Mouse (Mus musculus) mouse trophoblast stem cell (cell line): ENCODE measurements around the gene Lyg1.

Source experiments
- in situ Hi-C, 2 experiments: fragments of 300-500 bp; cut with MseI, MboI; formaldehyde crosslinking; loops; 2 replicates in 1 of 2; 3 replicates in 1 of 2; pipeline ENCODE4 v1.15.1; 2025

Gene Lyg1

DNA sequence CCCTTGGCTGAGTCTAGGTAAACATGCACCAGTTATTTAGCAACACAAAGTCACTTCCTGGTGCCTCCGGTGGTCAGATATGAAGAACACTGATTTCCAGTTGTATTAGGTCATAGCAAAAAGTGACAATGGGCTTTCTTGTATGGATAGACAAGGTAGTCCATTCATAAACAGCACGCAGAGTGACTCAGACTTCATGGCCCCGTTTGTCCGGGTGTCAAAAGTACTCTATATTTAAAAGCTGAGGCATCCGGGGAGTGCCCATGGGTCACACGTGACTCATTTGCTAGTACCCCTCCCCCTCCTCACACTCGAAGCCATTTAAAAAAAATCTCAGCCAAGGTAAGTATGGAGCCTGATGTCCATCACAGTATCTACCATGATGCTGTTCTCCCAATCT is 2.8 kb downstream of the Lyg1 start:
- in situ Hi-C loops, result no loop called here

DNA sequence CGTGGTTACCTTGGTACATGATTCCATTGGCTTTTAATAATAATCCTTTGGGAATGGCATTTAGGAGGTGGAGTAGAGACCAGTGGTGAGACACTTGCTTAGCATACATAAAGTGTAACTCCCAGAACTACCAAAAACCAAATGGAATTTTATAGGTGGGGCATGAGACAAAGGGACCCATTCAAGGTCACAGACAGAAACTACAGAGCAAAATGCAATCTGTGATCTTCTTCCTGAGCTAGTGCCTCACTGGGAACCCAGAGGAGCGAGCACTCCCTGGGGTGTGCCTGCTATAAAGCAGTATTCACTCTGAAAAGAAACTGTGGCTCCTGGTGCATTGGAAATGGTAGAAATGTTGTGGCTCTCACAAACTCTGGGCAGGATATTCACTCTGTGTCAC is 8.7 kb downstream of the Lyg1 start:
- in situ Hi-C loops, result no loop called here

GRCm38 (mm10) chr1:37931806-37932205 is 25.8 kb downstream of the Lyg1 start:
- in situ Hi-C loops, result loop anchor here in 1 of 2 experiments (10.0 kb wide), 1 partner anchor 53 kb away; no protein-coding TSS in a partner anchor

- in situ Hi-C loops, result no loop called here
Measured at GRCm38 (mm10) chr1:37925971-37926370, 31.6 kb downstream of the Lyg1 start.

DNA sequence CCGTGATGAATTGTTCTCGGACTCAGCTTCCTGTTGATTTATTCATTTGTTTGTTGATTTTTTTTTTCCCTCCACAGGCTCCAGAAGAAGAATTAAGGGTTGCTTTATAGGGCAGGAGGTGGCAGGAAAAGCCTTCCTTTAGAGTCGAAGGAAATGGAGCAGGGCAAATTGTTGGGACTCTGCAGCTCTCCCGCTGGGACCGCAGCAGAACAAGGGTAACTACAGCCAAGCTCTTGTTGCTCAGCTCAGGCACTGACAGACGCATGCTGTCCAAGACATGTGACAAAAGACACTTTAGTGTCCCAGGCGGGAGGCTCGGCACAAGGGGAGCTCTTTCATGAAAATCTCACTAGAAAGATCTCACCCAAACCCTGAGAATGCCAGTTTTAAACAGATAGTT is 35.0 kb downstream of the Lyg1 start:
- in situ Hi-C loops, result no loop called here

DNA sequence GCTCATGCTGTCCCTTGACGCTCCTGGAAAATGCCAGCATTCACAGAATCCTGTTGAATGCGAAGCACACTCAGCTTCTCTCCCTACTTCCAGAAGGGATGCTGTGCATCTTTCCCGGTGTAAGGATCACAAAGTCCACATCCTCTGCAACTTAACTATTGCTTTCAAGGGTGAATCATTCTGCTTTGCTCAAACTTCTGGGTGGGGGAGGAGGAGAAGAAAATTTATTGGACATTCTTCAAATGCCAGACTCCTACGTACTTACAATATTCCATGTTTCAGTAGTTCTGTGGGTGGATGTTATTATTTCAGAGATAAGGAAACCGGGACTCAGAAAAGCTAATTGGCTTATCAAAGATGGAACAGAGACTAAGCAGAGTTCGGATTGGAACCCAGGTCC is 39.5 kb downstream of the Lyg1 start:
- in situ Hi-C loops, result no loop called here

DNA sequence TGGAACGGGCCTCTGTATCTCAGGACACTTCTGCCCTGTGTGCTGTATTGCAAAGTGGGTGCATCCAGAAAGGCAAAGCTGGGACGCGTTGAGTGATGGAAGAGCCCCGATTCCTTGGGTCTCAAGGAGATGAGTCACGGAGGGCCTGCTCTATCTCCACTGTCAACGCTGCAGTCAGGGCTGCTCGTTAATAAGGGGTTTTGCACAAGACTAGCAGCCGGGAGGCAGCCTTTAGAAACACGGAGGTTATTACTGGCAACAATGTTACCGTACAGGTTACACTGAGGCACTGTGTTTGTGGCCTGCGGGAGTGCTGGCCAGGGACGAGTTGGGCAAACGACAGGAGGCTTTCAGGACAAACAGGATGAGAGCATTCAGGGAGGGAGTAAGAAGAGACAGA is 39.9 kb downstream of the Lyg1 start:
- in situ Hi-C loops, result no loop called here

DNA sequence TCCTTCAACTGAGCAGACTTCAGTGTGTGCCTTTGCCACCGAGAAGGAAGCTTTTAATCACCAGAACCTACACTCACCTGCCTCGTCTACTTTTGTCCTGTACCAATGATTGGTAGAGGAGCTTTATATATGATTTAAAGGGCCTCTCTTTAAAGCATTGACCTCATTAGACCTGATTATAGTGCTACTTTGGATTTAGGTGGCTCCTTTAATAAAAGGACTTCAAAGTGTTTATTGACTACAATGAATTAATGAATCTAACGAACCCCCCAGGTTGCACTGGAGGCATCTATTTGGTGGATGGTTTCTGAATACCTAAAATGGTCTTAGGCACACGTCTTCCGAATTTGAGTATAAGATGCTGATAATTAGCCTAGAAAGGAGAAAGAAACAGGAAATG is 41.2 kb downstream of the Lyg1 start, which contains the start of gene Lyg2:
Gene Lyg2, minus strand, starts transcription at position 101 of the 400 bp plus-strand sequence.
- in situ Hi-C loops, result no loop called here

DNA sequence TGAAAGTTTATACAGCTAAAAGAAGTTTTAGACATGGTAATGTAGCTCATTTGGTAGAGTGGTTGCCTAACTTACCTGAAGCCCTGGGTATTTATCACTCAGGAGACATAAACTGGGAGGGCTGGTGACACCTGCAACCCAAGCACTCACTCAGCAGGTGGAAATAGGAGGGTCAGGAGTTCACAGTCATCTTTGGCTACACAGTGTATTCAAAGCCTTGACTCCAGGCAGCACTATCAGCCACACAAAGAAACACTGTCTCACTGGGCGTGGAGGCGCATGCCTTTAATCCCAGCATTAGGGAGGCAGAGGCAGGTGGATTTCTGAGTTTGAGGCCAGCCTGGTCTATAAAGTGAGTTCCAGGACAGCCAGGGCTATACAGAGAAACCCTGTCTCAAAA is 44.8 kb downstream of the Lyg1 start:
- in situ Hi-C loops, result no loop called here

DNA sequence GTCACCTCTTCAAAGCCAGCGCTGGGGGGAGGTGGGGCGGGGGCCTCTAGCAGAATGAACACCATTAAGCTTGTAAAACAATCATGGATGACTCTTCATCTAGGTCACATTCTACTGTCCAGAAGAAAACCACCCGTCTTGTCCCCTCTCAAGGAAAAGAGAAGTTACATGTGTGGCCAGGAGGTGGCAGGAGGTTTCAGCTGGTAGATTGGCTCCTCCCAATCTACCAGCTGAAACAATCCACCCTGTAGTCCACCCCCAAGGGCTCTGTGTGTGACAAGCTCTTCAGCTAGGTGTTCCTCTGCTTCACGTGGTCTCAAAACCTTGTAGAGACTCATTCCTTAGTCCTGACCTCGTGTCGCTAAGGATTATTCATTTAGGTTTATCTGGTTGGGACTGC is 54.4 kb downstream of the Lyg1 start:
- in situ Hi-C loops, result no loop called here

- in situ Hi-C loops, result no loop called here
Measured at GRCm38 (mm10) chr1:37900288-37900687, 57.3 kb downstream of the Lyg1 start.

DNA sequence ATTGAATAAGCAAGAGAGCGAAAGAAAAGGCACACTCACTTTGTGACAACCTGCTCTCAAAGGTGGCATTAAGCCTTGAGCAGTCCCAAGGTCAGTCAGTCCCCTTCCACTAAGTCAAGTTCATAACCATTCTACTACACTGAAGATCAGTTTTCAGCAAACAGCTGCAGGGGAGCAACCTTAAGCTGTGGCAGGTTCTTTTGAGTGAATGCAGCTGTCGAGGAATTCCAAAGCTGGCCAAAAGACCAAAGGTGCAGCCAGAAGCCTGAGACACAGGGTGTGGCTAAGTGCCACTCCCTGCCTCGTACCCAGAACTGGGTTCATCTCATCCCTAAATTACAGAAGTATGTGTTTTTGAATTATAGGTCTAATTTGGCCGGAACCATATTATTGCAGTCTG is 57.7 kb downstream of the Lyg1 start:
- in situ Hi-C loops, result no loop called here
